Mouse (Mus musculus): ENCODE measurements at regions not wholly inside any gene's neighbourhood (a gene's known extent, or its start where the extent isn't known, plus 50 kb on each side); places are given as distances from the start of the nearest gene placed in this dataset.

DNA sequence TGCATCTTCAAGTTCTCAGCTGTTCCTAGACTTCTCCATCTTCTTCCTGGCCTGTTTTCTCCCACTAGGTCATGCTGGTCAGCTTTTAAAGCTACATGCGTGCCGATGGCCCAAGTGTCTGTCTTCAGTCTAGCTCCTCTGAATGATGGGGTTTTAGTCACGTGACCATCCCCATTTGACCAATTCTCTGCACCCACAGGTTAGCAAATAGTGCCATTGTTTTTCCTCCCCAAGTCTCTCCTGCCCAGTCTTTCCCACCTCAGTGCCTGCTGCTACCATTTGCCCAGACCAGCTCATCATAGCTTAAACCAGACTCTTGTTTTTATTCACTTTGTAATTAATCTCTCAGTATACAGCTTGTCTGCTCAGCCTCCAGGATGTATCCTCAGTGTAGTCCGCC lies 62.3 kb downstream of the Zfp706 start:
- DNase-seq (ENCODE audit: low spot score in 2 of 2), result no peak

DNA sequence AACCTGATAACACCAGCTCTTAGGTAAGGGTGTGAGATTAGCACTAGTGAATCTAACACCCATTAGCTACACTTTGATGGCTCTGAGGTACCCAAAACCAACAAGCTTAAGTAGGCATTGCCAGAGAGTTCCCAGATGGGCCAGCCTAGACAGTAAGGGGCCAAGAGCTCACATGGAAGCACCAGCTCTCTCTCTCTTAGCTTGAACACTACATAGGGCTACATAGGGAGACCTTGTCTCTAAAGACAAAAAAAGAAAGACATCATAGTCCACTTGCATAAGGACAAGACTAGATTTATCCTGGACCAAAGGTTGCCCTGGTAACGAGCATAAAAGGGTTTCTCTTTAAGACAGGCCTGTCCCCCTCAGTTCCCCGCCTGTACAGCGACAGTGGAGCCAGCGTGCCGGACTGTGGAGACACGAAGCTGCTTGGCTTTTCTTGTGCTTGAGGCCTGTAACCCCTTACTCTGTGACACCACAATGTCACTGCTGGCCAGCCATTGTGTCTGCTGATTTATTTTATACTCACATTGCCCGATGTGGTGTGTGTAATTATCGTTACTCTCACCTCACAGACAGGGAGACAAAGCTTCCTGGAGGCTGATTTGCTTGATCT lies 62.9 kb downstream of the Zfp706 start:
- DNase-seq (ENCODE audit: low spot score in 2 of 2), result no peak

- DNase-seq (ENCODE audit: low spot score in 2 of 2), result peak; percentile 40 to 42
These were observed 64.0 kb downstream of the Zfp706 start for GRCm38 (mm10) chr15:36943492-36944112.

DNA sequence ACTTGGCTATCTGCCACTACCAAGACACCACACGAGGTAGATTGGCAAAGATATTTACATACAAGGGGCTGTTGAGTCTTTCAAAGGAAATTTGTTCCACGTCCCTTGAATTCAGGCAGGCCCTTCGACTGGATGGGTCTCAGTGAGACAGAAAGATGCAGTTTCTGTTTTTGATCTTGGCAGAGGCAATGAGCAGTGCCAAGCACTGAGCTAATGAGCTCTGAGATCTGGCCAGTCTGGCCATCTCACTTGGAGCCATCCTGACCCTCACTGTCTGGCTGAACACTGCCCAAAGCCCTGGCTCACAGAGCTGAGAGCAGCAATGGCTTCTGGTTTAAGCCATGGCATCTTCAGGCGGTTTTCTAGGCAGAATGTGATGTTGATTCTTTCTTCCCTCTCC lies 65.3 kb downstream of the Zfp706 start:
- DNase-seq (ENCODE audit: low spot score in 2 of 2), result no peak

GRCm38 (mm10) chr15:36941741-36942140 lies 65.8 kb downstream of the Zfp706 start:
- no peak for DNase-seq (ENCODE audit: low spot score in 2 of 2)

DNA sequence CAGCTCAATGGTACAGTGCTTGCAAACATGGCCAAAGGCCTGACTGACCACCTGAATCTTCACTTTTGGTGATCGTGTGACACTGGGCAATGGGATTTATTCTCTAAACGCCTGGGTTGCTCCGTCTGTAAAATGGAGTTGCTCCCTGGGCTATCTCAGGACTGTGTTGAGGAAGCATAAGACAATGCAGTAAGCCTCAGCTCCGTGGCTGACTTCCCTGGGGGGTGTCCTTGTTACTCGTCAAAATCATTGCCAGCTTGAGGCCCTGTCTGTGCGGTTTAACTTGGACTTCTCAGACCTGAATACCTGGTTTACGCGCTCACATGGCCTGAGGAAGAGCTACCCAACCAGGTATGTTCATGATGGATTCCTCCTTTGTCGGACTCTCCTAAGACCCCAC lies 68.0 kb downstream of the Zfp706 start:
- DNase-seq (ENCODE audit: low spot score in 2 of 2), result no peak

- DNase-seq (ENCODE audit: low spot score in 2 of 2), result no peak
These were observed 68.4 kb downstream of the Zfp706 start for GRCm38 (mm10) chr15:36939153-36939552.

- peak; percentile 86 to 90 for DNase-seq (ENCODE audit: low spot score in 2 of 2)
These were observed 68.9 kb downstream of the Zfp706 start for GRCm38 (mm10) chr15:36938511-36939150.

DNA sequence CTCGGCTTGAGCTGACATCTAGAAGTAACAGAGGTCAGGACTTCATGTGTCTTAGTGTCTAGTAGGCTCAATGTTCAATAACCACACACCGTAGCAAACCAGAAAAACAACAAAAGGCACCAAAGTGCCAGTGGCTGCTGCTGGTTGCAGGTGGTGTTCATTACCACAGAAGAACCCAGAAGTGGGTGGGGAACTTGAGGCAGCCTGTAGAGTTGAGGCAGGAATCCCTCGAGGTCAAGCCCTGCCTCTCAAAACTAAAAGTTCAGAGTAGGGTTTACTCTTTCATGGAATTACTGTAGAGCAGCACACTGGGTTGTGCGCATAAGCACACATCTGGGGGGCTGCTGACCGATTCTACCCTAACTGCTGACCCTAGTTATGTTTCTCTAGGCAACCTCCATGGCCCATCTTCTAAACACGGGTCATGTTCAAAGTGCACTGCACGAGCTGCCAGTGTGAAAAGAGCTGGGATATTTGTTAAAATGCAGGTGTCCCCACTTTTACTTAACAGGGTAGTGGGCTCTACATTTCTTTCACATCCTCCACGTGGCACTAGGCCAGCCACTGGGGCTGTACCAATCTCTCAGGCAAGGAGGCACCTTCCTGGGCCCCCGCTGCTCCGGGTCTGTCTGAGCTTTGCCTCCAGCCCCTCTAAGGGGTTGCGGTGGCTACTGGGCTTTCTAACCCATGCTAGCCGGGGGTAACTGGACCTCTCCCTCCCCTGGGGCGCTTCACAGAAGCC lies 69.6 kb downstream of the Zfp706 start:
- peak; percentile 31 to 32 for DNase-seq (ENCODE audit: low spot score in 2 of 2)

- no peak for DNase-seq (ENCODE audit: low spot score in 2 of 2)
These were observed 70.4 kb downstream of the Zfp706 start for GRCm38 (mm10) chr15:36937067-36937657.

DNA sequence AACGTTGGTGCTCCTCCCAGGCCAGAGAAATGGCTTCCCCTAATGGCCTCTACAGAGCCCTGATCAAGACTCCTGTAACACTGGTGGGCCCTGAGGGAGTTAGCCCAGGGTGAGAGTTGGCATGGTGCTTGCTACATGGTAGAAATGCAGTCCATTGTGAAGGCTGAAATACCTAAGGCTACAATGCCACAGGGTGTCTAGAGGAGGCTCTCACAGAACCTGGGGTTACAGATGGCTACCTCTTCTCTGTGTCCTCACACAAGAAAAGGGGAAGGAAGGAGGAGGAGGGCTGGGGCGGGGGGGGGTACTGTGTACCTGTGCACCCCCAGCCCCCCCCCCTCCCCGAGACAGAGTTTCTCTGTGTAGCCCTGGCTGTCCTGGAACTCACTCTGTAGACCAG lies 72.8 kb downstream of the Zfp706 start:
- DNase-seq (ENCODE audit: low spot score in 2 of 2), result no peak

GRCm38 (mm10) chr15:36933581-36933991 lies 74.0 kb downstream of the Zfp706 start:
- no peak for DNase-seq (ENCODE audit: low spot score in 2 of 2)

GRCm38 (mm10) chr15:36931460-36931859 lies 76.1 kb downstream of the Zfp706 start:
- DNase-seq (ENCODE audit: low spot score in 2 of 2), result no peak

DNA sequence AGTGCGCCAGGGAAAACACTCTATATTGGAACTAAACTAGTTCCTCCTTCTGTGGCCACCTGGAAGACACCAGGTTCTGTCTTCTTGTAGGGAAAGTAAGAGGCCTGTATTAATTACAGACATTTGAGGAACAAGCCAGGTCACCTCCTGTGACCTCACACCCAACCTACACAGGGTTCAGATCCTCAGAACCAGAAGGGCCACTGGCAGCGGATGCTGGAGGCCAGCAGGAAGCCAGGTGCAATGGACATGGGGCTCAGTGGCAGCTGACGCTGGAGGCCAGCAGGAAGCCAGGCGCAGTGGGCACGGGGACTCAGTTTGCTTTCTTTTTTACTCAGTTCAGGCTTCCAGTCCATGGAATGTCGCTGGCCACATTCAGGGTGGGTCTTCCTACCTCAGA lies 77.1 kb downstream of the Zfp706 start:
- no peak for DNase-seq (ENCODE audit: low spot score in 2 of 2)

GRCm38 (mm10) chr15:36929786-36930185 lies 77.8 kb downstream of the Zfp706 start:
- no peak for DNase-seq (ENCODE audit: low spot score in 2 of 2)

DNA sequence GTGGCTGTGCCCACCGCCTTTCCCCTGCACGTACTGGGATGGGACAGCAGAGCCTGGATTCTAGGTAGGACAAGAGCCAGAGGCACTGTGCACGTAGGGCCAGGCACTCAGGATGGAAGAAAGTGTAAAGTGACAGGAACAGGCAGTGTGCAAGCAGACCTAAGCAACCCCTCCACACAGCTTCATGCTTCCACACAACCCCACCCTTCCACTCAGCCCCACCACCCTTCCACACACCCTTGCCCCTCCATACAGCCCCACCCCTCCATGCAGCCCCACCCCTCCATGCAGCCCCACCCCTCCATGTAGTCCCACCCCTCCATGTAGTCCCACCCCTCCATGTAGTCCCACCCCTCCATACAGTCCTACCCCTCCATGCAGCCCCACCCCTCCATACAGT lies 78.5 kb downstream of the Zfp706 start:
- DNase-seq (ENCODE audit: low spot score in 2 of 2), result no peak

DNA sequence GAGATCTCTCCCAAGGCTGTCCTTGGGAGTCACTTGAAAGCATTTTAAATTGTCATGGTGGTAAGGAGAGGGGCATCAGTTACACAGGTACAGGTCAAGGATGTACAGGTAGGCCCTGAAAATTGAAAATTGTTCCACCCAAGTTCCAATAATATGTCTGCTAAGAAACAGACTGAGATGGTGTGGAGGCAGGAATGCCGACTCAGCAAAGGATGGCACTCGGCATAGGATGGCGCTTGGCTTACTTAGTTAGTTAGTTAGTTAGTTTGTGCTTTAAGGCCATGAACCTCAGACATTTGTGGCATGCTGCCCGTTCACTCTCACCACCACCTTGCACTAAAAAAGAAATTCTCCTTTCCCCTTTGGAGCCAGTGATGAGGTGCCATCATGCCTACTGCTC lies 78.9 kb downstream of the Zfp706 start:
- DNase-seq (ENCODE audit: low spot score in 2 of 2), result no peak

DNA sequence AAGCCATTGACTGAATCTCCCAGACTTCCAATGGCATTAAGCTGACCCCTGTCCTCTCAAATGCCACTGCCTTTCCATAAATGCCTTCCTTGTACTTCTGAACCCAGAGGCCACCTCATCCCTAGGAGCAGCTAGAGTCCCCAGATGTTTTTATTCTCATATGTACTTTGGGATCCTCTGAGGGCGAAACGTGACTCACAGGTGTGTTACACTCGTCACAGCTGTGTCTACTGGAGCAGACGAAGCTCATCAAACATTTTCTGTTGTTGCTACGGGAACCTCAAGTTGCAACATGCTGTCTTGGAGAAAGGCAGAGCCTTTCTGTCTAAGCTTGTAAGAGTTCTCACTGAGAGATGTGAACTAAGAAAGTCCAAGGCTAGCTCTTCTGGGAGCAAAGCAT lies 80.1 kb downstream of the Zfp706 start:
- DNase-seq (ENCODE audit: low spot score in 2 of 2), result no peak

- no peak for DNase-seq (ENCODE audit: low spot score in 2 of 2)
These were observed 83.4 kb downstream of the Zfp706 start for GRCm38 (mm10) chr15:36924171-36924570.

- DNase-seq (ENCODE audit: low spot score in 2 of 2), result no peak
These were observed 86.2 kb downstream of the Zfp706 start for GRCm38 (mm10) chr15:36921384-36921783.

- DNase-seq (ENCODE audit: low spot score in 2 of 2), result no peak
These were observed 86.7 kb downstream of the Zfp706 start for GRCm38 (mm10) chr15:36920886-36921285.

DNA sequence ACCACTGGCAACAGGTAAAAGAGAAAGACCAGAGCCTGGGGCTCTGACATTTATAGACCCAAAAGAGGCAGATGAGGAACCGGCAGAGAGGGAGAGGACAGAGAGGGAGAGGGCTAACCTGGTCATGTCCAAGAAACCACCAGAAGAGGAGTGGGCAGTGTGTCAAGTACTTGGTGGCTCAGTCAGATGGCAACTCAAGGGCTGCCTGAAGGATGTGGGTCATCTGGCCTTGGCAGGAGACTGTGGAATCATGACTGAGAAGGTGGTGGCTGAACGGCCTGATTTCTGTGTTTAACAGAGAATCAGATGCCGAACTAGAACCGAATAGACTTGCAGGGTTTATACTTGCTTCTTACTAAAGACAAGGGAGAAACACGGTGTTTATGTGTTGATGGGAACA lies 87.9 kb downstream of the Zfp706 start:
- DNase-seq (ENCODE audit: low spot score in 2 of 2), result no peak
